Mouse (Mus musculus) heart, adult 8-10 months (tissue): ENCODE results near the gene Shroom3. TPM values are rescaled to one million over a fixed set of nuclear protein-coding genes. Genes with fewer than 3 reads are reported as not detected.
"Not testable (repeated sequence)": the region's sequence is repeated elsewhere in the genome, so short reads cannot be mapped to it uniquely, and the experiment has no call there.

ENCODE experiments used
- DNase-seq: peaks from one replicate; pipeline ENCODE4 v3.0.0; 2022; ENCODE audit warnings: low spot score
- total RNA-seq, 4 experiments: library from RNA; stranded (reverse); gene quantifications; 2 replicates each; pipeline ENCODE4 v1.2.4; 2022

The Shroom3 gene
- total RNA-seq, 4 experiments from 2014 or later = 38.0 to 42.8 (median 40.7) TPM

DNA sequence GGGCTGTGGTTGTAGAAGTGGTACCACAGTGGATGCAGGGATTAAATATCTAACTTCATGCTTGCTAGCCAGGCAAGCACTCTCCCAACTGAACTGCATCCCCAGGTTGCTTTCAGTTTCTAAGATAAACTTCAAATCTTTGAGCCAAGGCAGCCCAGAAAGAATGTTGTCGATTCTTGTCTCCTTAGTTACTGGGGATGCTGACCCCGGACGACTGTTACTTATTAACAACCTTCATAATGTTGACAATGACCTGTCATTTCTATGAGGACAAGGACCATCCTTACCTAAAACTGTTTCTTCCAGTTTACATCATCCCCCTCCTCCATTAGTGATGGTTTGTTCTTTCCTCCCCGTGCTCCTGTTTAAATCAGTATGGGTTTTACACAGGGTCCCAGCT is 210.0 kb downstream of the Shroom3 start:
- no peak for DNase-seq

DNA sequence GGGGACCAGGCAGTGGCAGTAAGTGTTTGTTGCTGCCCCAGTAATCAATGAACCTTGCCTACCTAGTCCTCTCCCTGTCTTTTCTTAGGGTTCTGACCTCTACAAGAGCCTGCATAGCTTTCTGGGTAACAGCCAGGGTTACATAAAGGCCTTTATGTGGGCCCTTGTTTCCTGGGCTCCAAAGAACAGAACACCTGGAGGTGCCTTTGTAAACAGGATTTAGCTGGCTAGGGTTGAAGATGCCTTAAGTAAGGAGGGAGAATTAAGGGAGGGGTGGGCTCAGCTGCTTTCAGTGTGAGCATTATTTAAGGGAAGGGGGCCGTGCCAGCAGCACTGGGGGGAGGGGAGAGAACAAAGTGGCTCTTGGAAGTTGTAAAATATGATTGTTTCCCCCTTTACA is 210.5 kb downstream of the Shroom3 start:
- DNase-seq = no peak

DNA sequence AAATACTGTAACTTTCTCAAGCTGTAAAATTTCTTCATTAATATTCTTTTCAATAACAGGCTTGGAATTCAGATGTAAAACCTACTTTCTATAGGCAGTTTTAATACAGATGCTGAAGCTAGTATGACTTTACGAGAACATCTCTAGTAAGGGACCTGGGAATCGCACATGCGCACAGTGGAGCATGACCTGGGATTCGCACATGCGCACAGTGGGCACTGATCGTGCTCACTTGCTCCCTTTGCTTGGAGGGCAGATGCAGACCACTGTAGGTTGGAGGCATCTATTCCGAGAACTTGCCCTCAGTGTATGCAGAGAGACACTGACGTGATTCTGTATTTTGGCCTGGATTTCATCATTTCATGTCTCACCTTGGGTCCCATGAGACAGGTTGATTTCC is 212.6 kb downstream of the Shroom3 start:
- DNase-seq = no peak

DNA sequence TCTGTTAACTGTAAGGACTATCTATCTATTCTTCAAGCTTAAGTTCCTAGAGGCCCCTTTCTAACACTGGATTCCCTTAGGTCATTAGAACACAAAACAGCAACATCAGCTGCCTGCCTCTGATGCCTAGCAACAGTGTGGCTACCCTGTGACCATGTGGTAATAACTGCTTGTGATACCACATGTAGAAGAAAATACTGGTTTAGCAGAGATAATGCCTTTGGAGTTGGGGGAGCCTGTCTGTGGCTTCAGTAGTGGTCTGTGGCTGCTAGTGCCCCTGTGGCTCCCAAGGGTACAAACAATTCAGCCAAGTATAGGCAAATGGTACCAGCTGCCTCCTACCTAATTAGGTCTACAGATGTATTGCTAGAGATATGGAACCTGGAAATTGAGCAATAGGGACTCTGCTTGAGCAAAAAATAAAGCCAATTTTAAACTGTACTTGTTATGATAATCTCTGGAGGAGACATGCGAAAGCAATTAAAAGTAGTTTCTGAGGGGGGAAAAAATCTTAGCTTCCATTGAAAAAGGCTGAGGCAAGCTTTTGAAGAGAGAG is 213.6 kb downstream of the Shroom3 start:
- no peak for DNase-seq

DNA sequence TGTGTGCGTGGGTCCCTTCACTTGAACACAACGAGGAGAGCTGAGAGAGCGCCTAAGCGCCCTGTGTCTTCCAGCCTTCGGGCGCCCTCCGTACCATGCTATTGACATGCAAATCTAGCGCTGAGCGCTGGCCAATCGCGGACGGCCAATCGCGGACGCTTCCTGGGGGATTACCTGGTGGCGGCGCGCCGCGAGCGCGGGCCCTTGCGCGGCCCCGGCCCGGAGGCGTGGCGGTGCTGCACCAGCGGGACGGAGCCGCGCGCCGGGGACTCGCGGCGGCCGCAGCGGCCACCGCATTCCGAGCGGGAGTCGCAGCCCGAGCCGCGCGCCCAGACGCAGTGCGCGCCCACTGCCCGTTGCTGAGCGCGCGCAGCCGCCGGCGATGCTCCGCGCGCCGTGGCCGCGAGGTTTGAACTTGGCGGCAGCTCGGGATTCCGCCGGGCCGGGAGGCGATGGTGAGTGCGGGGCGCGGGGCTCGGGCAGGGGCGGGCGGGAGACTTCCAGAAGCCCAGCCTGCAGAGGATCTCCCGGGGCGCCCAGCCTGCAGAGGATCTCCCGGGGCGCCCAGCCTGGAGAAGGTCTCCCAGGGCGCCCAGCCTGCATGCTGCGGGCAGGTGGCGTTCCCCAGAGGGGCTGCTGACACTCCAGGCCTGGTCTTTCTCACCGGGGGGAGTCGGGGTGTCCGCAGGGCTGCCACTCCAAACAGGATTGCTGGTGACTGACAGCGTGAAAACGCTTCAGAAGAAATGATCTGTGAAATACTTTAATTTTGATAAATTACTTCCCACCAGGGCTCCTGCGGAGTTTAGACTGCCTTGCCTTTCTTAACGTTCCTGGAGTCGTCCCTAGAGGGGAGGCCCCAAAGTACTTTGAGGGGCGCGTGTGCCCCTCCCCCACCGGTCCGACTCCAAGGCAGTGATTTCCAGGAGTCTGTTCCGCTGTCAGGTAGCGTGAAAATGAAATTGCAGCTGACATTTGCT is 214.8 kb downstream of the Shroom3 start:
- DNase-seq = peak; percentile 69

DNA sequence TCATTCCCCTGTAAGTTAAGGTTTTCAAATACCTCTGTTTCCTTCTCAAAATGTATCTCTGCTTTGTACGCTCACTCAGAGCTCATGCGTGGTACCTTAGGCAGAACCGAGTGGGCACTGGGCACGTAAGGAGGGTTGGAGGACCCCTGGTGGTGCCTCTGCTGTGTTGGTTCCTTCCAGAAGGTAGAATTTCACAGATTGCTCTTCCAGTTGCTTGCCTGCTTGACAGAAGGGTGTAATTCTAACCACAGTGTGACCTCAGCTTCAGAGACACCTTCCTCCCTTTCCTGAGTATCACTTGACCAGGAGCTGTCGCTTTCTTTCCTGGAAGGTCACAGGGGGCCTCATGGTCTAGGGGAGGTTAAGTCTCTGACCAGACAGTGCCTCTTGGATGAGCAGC is 217.2 kb downstream of the Shroom3 start:
- no peak for DNase-seq

DNA sequence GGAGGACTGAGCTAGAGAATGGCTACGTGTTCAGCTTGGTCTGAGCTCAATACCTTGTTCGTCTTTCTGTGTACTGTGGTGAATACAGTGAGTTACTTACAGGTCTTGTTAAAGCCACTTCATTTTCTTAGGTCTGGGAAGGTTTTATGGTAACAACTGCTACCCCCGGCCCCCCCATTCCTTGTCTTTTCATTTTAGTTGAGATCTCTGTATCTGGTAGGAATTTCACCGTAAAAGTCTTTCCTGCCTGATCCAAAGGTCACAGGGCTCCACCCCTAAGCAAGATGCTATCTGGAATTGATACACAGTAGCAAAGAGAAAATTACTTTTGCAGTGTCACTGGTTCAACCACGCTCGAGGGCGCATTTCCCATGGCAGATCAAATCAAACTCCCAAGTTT is 218.6 kb downstream of the Shroom3 start:
- no peak for DNase-seq

DNA sequence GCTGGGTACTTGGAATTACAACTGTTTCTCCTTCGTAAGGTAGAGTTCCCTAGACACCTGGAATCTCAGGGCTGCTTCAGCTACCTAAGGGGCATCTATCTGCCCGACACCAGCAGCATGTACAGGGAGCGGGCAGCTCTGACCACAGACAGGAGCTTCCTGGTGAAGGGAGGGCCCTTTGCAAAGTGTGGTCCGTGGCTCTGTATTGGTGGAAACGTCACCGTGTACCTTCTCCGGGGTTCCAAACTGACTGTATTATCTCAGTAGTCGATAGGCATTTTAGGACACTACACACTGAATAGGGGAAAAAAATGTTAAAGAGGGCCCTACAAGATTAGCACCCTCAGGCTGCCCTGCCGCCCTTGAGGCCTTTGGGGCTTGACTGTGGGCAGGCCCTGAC is 221.9 kb downstream of the Shroom3 start:
- DNase-seq = no peak

DNA sequence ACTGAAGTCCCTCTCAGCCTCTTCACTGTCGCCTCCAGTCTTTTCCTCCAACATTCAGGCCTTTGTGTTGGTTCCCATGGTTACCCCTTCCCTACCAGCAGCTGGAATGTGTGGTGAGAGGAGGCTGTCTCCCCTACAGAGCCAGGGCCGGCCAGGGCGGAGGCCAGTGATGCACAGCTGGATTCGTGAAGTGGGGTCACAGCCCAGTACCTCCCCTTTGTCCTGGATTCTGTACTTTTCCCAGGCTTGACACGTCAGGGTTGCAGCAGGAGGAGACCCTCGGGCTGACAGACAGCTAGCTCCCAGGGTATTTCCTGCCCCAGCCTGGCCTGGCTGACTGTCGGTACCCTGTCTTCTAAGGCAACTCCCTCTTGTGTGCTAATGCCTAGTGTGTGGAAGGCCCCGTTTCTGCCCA is 222.4 kb downstream of the Shroom3 start:
- DNase-seq = no peak

DNA sequence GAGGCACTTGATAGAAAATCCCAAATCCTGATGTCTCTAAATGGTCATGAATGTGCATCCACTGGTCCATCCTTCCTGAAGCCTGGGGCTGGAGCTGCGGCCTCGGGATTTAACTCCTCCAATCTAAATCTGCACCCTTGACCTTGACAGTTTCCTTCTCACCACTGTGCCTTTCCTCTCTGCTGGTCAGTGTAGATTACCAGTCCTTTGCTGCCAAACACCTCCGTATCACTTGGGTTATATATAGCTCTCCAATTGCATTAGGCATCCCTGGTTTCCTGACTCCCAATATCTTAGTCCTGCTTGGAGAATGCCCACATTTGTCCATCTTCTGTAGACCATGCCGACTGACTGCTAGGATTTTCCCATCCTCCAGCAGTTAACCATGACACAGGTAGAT is 225.0 kb downstream of the Shroom3 start:
- DNase-seq = no peak

DNA sequence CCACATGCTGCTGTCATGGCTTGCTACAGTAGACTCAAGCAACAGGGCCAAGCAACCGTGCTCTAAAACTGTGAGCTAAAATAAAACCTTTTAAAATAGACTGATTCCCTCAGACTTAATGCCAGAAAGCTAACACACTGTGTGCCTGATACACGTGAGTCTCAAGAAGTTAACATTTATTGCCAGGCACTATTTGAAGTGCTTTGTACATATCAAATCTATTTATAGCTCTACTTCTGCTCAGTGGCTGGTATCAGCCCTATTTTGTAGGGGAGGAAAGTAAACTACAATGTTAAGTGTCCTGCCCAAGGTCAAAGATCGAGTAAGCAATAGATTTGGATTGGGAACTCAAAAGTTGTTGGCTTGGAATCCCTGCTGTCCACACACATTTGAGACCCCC is 227.6 kb downstream of the Shroom3 start:
- no peak for DNase-seq

DNA sequence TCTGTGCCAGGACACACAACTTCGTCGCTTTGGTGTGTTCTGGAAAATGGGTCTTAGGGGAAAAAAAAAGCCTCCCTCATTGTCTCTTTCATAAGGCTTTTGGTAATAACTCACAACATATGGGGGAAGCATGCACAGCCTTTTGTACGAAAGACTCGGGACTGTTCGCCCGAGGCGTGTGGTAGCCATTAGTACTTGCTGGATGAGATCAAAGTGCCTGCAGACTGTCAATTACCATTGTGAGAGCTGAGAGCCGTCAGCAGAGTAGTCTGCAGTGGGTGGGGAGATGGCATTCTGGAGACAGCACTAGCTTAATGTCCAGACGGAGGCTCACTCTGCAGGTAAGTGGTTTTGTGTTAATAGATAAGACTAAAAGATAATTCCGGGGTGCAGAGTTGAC is 232.2 kb downstream of the Shroom3 start:
- DNase-seq = no peak

DNA sequence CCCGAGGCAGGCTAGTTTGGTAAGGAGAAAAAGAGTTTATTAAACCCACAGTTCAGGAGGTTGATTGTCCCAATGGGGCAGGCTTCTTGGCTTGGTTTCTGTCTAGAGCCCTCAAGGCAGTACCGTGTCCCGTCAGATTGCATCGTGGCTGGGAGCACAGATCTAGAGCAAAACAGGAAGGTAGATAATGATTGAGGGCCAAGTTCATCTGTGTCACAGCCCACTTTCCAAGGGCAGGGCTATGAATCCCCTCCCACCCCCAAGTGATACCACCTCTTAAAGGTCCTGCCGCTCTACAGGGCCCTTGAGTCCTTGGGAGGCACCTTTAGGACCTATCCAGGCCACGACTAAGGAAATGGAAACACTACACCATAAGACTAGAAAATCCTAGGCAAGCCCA is 234.5 kb downstream of the Shroom3 start:
- no peak for DNase-seq

DNA sequence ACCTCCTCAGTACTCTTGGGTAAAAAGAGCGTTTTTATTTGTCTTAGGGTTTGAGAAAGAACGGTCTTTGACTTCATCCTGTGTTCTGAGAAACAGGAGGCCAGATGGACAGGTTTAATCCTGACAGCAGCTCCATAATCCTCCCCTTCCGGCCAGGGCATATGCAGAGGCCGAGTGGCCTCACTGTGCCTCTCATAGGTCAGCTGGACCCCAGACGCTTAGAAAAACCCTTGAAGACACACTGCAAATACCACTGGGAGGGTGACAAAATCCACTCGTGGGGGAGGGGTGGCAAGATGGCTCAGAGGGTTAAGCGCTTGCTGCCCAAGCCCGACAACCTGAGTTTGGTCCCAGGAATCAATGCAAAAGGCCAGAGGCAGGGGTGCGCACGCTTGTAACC is 234.9 kb downstream of the Shroom3 start:
- no peak for DNase-seq

DNA sequence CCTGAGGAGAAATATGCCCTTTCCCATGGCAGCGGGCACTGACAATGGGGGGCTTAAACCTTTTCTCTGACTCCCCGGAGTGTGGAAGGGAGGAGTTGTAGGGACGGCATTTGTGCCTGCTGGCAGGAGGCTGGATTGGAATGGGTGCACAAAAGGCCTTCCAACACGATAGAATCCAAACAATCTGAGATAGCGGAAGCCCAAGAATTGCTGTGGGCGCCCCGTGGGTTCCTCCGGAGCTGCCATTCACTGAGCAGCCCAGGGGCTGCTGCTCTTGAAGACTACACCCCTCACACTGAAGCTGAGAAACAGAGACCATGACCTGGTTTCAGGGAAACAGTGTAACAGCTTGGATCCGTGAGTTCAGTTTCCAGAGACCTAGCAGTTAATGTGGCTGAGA is 235.6 kb downstream of the Shroom3 start:
- no peak for DNase-seq

DNA sequence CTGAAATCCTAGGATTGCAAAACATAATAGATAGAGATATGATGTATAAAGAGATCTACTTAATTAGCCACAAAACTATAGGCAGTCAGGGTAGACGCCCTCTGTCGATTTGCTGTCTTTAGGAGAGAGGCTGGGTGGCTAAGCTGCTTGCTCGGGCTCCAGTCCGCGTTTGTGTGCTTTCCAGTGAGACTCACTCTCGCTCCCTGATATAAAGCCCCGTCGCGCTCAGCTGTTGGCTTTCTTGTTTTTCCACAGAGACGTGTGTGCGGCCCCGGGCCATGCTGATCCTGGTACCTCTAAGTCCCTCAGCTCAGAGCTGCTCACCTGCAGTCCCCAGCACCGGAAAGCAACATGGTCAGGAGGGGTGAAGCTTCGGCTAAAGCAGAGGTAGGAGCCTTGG is 236.2 kb downstream of the Shroom3 start:
- DNase-seq = no peak

DNA sequence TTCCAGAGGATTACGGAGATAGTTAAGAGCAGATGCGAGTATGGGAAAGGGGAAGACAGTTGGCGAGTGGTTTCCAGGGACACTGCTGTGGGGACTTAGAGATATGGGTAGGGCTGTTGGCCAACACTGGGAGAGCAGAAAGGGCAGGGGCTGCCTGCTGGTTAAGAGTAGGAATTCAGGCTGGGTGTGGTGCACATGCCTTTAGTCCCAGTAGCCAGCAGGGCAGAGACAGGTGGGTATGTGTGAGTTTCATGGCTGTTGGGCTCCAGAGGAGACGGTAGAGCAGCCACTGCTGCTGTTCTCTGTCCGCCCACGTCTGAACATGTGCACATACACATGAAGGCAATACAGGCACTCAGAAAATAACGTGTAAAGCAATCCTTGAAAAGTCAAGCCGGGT is 237.7 kb downstream of the Shroom3 start:
- no peak for DNase-seq

DNA sequence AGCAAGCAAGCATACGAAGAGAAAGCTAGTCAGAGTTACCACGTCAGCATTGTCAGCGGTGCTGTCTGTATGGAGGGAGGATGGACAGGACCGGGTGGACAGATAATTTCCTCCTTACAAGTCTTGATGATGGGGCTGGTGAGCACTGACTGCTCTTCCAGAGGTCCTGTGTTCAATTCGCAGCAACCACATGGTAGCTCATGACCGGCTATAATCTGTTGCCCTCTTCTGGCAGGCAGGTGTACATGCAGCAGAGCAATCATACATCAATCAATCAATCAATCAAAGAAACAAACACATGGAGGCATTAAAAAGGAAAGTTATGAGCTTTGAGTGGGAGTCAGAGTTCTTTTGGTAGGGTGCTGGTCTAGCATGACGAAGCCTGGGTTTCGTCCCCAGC is 238.5 kb downstream of the Shroom3 start:
- no peak for DNase-seq

DNA sequence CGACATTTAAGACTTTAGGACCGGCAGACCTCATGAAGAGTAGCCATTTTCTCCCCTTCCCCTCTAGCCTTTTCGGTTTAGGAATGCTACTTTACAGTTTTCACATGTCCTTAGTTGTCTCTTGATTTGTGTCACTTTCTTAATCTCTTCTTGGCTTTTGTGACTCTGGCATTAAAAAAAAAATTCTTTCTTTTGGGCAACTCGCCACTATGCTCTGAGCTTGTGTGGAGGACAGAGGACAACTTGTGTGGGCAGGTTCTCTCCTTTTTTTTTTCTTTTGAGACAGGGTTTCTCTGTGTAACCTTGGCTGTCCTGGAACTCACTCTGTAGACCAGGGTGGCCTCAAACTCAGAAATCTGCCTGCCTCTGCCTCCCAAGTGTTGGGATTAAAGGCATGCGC is 239.7 kb downstream of the Shroom3 start:
- not testable (repeated sequence) for DNase-seq

DNA sequence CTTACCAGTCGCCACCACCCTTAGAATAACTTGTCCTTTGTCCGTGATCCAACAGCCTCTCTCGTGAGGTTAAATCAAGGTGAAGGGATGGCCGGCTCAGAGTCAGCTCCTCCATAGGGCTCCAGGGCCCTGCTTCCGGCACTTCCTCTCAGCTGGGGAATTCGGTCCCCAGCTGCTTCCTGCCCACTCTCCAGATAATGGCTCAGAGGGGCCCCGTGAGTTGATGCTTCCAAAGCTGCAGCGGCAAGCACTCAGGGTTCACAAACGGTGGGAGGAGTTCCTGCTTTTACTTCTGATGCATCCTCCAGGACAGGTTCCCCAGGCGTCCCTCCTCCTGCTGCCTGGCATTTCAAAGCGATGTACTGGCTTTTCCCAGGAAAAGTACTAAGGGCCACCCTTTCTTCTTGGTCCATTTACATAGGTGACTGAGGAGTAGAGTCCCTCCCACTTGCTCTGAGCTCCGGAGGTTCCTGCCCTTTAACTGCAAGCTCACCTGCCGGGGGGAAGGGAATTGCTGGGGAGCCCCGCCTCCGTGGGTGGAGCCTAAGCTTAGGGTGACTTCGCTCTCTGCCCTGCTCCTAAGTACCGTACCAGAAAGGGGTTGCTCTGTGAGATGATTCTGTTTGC is 241.7 kb downstream of the Shroom3 start:
- peak; percentile 56 for DNase-seq

DNA sequence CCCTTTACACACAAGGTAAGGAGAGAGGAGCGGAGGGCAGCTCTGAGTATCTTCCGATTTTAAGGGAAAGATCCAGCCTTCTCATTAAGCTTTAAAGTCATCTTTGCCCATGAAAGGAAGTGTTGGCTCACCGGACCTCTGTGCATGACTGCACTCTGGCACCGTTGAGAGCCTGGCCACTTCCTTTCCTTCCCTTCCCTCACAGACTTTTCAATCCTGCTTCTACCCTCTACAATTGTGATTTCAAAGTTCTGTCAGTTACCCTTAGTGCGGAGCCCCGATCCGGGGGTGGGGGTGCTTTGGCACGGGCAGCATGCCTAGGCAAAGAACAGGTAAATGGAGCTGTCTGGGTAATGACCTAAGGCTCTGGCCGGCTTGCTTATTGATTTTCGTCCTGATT is 244.4 kb downstream of the Shroom3 start:
- DNase-seq = no peak

DNA sequence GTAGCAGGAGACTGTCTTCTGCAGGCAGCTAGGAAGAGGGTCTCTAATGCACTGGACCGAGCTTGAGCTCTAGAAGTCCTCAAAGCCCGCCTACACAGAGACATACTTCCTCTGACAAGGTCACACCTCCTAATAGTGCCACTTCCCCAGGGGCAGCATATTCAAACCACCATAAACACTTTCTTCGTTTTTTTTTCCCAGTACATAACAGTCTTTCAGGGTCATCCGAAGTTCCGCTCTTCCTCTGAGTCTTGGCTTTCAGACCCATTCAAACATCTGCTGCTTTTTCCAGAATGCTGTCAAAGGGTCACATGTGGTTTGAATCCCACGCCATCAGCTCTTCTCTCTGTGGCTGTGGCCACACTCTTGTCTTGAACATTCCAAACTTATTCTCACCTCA is 247.3 kb downstream of the Shroom3 start:
- DNase-seq = no peak

DNA sequence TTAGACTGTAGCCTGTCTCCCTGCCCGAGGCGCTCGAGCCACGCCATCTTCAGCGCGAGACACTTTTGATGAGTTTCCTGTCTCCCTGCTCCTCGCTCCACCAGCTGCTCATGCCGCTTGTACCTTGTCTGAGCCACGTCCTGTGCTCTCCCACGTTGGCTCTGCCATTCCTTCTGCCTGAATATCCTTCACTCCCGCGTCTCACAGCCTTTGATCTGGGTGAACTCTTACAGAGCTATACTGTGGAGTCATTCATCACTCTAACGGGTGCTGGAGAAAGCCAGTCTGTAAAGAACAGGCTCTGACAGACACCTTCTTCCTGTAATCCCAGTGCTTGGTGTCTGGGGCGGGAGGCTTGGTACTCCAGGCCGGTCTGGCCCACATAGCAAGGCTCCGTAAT is 248.1 kb downstream of the Shroom3 start:
- DNase-seq = no peak
